Mouse (Mus musculus) CH12.LX (cell line): ENCODE results near the gene R3hdm2. TPM values are rescaled to one million over a fixed set of nuclear protein-coding genes. Genes with fewer than 3 reads are reported as not detected.

ENCODE experiments used
- DNase-seq: peaks from one replicate; pipeline ENCODE4 v3.0.0-alpha.2; 2013; ENCODE audit errors: extremely low read depth
- H3K27ac ChIP-seq: 2 replicates; pipeline ENCODE4 v1.5.1; 2012; ENCODE audit warnings: low read depth, mild to moderate bottlenecking, control low read depth, moderate library complexity; ENCODE audit not compliant: insufficient read depth
- H3K27me3 ChIP-seq: replicated peaks from 2 replicates; pipeline ENCODE3; 2012; ENCODE audit warnings: inconsistent platforms
- H3K36me3 ChIP-seq, 2 experiments: replicated peaks in 1 of 2; 2 replicates each; pipeline versions ENCODE3 to v1.6.1; 2012; ENCODE audit warnings: inconsistent platforms in 1 of 2, low read length in 1 of 2, mild to moderate bottlenecking in 1 of 2, mixed read lengths in 1 of 2, moderate library complexity in 1 of 2; ENCODE audit not compliant: control insufficient read depth in 1 of 2, insufficient read depth in 1 of 2
- H3K4me1 ChIP-seq, 2 experiments: 2 replicates each; pipeline ENCODE4 v1.6.1; 2012; ENCODE audit warnings: inconsistent platforms in 1 of 2, moderate library complexity in 1 of 2; ENCODE audit not compliant: insufficient read depth in 2 of 2, control insufficient read depth in 1 of 2
- H3K4me2 ChIP-seq: 2 replicates; pipeline ENCODE4 v1.6.1; 2012; ENCODE audit warnings: low read depth, mild to moderate bottlenecking, control low read depth; ENCODE audit not compliant: poor library complexity, insufficient read depth, severe bottlenecking
- H3K4me3 ChIP-seq, 3 experiments: fragments of 150-350 bp in 1 of 3; sonication (generic) in 1 of 3; replicated peaks in 1 of 3; 2 replicates each; pipeline versions ENCODE3 to v1.5.1; 2011 to 2012; ENCODE audit warnings: low read depth in 2 of 3, low read length in 2 of 3, mild to moderate bottlenecking in 2 of 3, moderate library complexity in 2 of 3, control low read depth in 1 of 3, improper control_type of control experiment in 1 of 3, inconsistent platforms in 1 of 3, mixed read lengths in 1 of 3; ENCODE audit not compliant: poor library complexity in 1 of 3
- H3K79me2 ChIP-seq: replicated peaks from 2 replicates; pipeline ENCODE4 v1.6.1; 2012; ENCODE audit warnings: mild to moderate bottlenecking, moderate library complexity; ENCODE audit not compliant: control insufficient read depth, poor library complexity, insufficient read depth, severe bottlenecking; ENCODE audit errors: extremely low read depth
- H3K9ac ChIP-seq: 2 replicates; pipeline ENCODE4 v1.6.1; 2012; ENCODE audit warnings: low read depth, mild to moderate bottlenecking, control low read depth, moderate library complexity; ENCODE audit not compliant: insufficient read depth
- H3K9me3 ChIP-seq: replicated peaks from 2 replicates; pipeline ENCODE3; 2012; ENCODE audit warnings: low read length, inconsistent platforms, mixed read lengths
- E2F4 ChIP-seq: IDR thresholded peaks from 2 replicates; pipeline ENCODE4 v1.6.1; 2011; ENCODE audit warnings: low read depth, low read length, improper control_type of control experiment; ENCODE audit not compliant: insufficient replicate concordance
- ELF1 ChIP-seq: IDR thresholded peaks from 2 replicates; pipeline ENCODE4 v1.6.1; 2014; ENCODE audit warnings: low read depth, mild to moderate bottlenecking, inconsistent platforms, low read length, improper control_type of control experiment
- EP300 ChIP-seq: IDR thresholded peaks from 2 replicates; pipeline ENCODE4 v1.6.1; 2011; ENCODE audit warnings: low read length, improper control_type of control experiment
- ETS1 ChIP-seq: conservative IDR thresholded peaks from 2 replicates; pipeline ENCODE4 v1.6.1; 2012; ENCODE audit warnings: low read depth, mild to moderate bottlenecking, inconsistent platforms, low read length, improper control_type of control experiment, moderate library complexity
- GABPA ChIP-seq: IDR thresholded peaks from 2 replicates; pipeline ENCODE4 v1.6.1; 2012; ENCODE audit warnings: low read depth, low read length, improper control_type of control experiment, inconsistent platforms; ENCODE audit not compliant: insufficient replicate concordance
- JUND ChIP-seq: conservative IDR thresholded peaks from 2 replicates; pipeline ENCODE4 v1.6.1; 2011; ENCODE audit warnings: low read depth, low read length, improper control_type of control experiment
- MAFK ChIP-seq: IDR thresholded peaks from 2 replicates; pipeline ENCODE4 v1.6.1; 2011; ENCODE audit warnings: low read length, improper control_type of control experiment; ENCODE audit not compliant: insufficient replicate concordance
- MAX ChIP-seq: IDR thresholded peaks from 2 replicates; pipeline ENCODE4 v1.6.1; 2011; ENCODE audit warnings: low read length, improper control_type of control experiment
- MAZ ChIP-seq: IDR thresholded peaks from 2 replicates; pipeline ENCODE4 v1.6.1; 2012; ENCODE audit warnings: low read depth, mild to moderate bottlenecking, inconsistent platforms, low read length, improper control_type of control experiment, moderate library complexity
- MXI1 ChIP-seq: IDR thresholded peaks from 2 replicates; pipeline ENCODE4 v1.6.1; 2011; ENCODE audit warnings: mild to moderate bottlenecking, low read depth, low read length, improper control_type of control experiment
- NELFE ChIP-seq: IDR thresholded peaks from 2 replicates; pipeline ENCODE4 v1.6.1; 2011; ENCODE audit warnings: low read depth, low read length, improper control_type of control experiment
- NRF1 ChIP-seq: IDR thresholded peaks from 2 replicates; pipeline ENCODE4 v1.6.1; 2014; ENCODE audit warnings: low read depth, mild to moderate bottlenecking, inconsistent platforms, low read length, improper control_type of control experiment, moderate library complexity
- PAX5 ChIP-seq: IDR thresholded peaks from 2 replicates; pipeline ENCODE4 v1.6.1; 2012; ENCODE audit warnings: low read length, inconsistent platforms, mixed read lengths
- POLR2A ChIP-seq: IDR thresholded peaks from 2 replicates; pipeline ENCODE4 v1.6.1; 2011; ENCODE audit warnings: low read depth, mild to moderate bottlenecking, improper control_type of control experiment, low read length
- POLR2AphosphoS2 ChIP-seq: IDR thresholded peaks from 2 replicates; pipeline ENCODE4 v1.6.1; 2011; ENCODE audit warnings: low read depth, low read length, improper control_type of control experiment
- RAD21 ChIP-seq: IDR thresholded peaks from 2 replicates; pipeline ENCODE4 v1.6.1; 2011; ENCODE audit warnings: low read depth, mild to moderate bottlenecking, low read length, improper control_type of control experiment, moderate library complexity
- RCOR1 ChIP-seq: conservative IDR thresholded peaks from 2 replicates; pipeline ENCODE4 v1.6.1; 2012; ENCODE audit warnings: low read depth, mild to moderate bottlenecking, inconsistent platforms, low read length, improper control_type of control experiment
- SIN3A ChIP-seq: IDR thresholded peaks from 2 replicates; pipeline ENCODE4 v1.6.1; 2012; ENCODE audit warnings: low read length, improper control_type of control experiment, inconsistent platforms
- USF1 ChIP-seq: IDR thresholded peaks from 2 replicates; pipeline ENCODE4 v1.6.1; 2014; ENCODE audit warnings: low read depth, mild to moderate bottlenecking, inconsistent platforms, low read length, improper control_type of control experiment
- USF2 ChIP-seq: conservative IDR thresholded peaks from 2 replicates; pipeline ENCODE4 v1.6.1; 2011; ENCODE audit warnings: low read depth, low read length, improper control_type of control experiment
- ZKSCAN1 ChIP-seq: IDR thresholded peaks from 2 replicates; pipeline ENCODE4 v1.6.1; 2012; ENCODE audit warnings: low read depth, inconsistent platforms, low read length, improper control_type of control experiment, borderline replicate concordance
- ZMIZ1 ChIP-seq: IDR thresholded peaks from 2 replicates; pipeline ENCODE4 v1.6.1; 2012; ENCODE audit warnings: low read depth, mild to moderate bottlenecking, inconsistent platforms, low read length, improper control_type of control experiment
- ZNF384 ChIP-seq: IDR thresholded peaks from 2 replicates; pipeline ENCODE4 v1.6.1; 2012; ENCODE audit warnings: low read depth, low read length, improper control_type of control experiment, inconsistent platforms
- dilution Hi-C: fragments of 300-500 bp; cut with MboI; formaldehyde crosslinking; loops from 2 replicates; pipeline ENCODE4 v1.14.3; 2020; ENCODE audit warnings: low sequenced_read_pairs; ENCODE audit not compliant: extremely low pct_unique_long_range_greater_than_20kb, extremely low pct_ligation_motif_present
- in situ Hi-C: fragments of 300-500 bp; cut with MboI; formaldehyde crosslinking; loops from 3 replicates; pipeline ENCODE4 v1.14.3; 2019; ENCODE audit warnings: low sequenced_read_pairs, low pct_ligation_motif_present, low pct_unique_long_range_greater_than_20kb, mixed read lengths
- polyA plus RNA-seq: library from polyadenylated mRNA; unstranded; fragments of >175 nt; gene quantifications from 2 replicates; pipeline ENCODE4 v1.2.1, GENCODE M21; 2012; ENCODE audit warnings: low read depth; ENCODE audit not compliant: insufficient read length
- total RNA-seq, 2 experiments: library from RNA; depleted of rRNA; stranded (reverse); fragments of 300-350 nt in 1 of 2; fragments of >200 nt in 1 of 2; gene quantifications; 2 replicates each; pipeline ENCODE4 v1.2.3; 2012 to 2014

The R3hdm2 gene
- total and polyA plus RNA-seq, 3 experiments, result 7.0 to 23.6 (median 8.7) TPM

DNA sequence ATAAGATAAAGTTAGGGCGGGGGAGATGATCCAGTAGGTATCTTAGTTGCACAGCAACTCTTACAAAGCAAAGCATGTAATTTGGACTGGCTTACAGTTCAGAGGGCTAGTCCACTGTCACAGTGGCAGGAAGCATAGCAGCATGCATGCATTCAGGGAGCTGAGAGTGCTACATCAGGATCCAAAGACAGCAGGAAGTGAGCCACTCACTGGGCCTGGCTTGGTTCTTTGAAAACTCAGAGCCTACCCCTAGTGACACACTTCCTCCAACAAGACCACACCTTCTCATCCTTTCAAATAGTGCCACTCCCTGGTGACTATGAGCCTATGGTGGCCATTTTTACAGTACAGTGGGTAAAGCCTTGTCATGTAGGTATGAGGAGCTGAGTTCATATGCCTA lies 73.6 kb downstream of the R3hdm2 start:
- dilution Hi-C loops, result no loop called here
- Histone ChIP-seq H3K4me2 (no peak overlapping the region), H3K4me3 (no peak overlapping the region), H3K9me3 (peaks cover 8% of the 10 kb centered on the region), H3K79me2 (no peaks in the 10 kb centered on the region), H3K27ac (no peak overlapping the region), H3K9ac (no peak overlapping the region), H3K27me3 (no peaks in the 10 kb centered on the region), H3K36me3 (peaks cover 34 to 79% of the 10 kb centered on the region in 2 experiments), H3K4me1 (no peaks in the 10 kb centered on the region)
- no peak for DNase-seq
- no peak for TF ChIP-seq NRF1
- TF ChIP-seq POLR2A, result no peak
- no peak for TF ChIP-seq MAX
- no peak for TF ChIP-seq MXI1
- TF ChIP-seq NELFE, result no peak
- no peak for TF ChIP-seq GABPA
- no peak for TF ChIP-seq SIN3A
- no peak for TF ChIP-seq MAFK
- no peak for TF ChIP-seq ELF1
- no peak for TF ChIP-seq PAX5
- no peak for TF ChIP-seq MAZ
- no peak for TF ChIP-seq RAD21
- TF ChIP-seq JUND, result no peak
- TF ChIP-seq E2F4, result no peak
- TF ChIP-seq ZNF384, result no peak
- TF ChIP-seq USF2, result no peak
- no peak for TF ChIP-seq ETS1
- no peak for TF ChIP-seq RCOR1
- in situ Hi-C loops, result no loop called here

GRCm38 (mm10) chr10:127462411-127463096 lies 82.4 kb downstream of the R3hdm2 start:
- H3K4me3 ChIP-seq, result no peak overlapping the region
- TF ChIP-seq ZMIZ1 (no peak), JUND (no peak), ZKSCAN1 (no peak), SIN3A (no peak), USF1 (no peak), RAD21 (no peak), MAZ (no peak), ZNF384 (no peak), NRF1 (no peak), POLR2AphosphoS2 (no peak), EP300 (no peak)
- H3K79me2 ChIP-seq, result no peaks in the 10 kb centered on the region
- peaks cover 22 to 82% of the 10 kb centered on the region in 2 experiments for H3K36me3 ChIP-seq
- H3K27ac ChIP-seq, result no peak overlapping the region
- in situ Hi-C loops, result no loop called here
- no peak overlapping the region for H3K4me2 ChIP-seq
- dilution Hi-C loops, result no loop called here
- H3K27me3 ChIP-seq, result no peaks in the 10 kb centered on the region
- H3K9ac ChIP-seq, result no peak overlapping the region
- peaks cover 3% of the 10 kb centered on the region for H3K9me3 ChIP-seq
- H3K4me1 ChIP-seq, result no peaks in the 10 kb centered on the region
- no peak for DNase-seq
